Mouse (Mus musculus): ENCODE measurements around the gene Sgsm3. TPM values are rescaled to one million over a fixed set of nuclear protein-coding genes. Genes with fewer than 3 reads are reported as not detected.
A peak's percentile ranks its signal among the peaks of the same experiment; 100 is the strongest.
"Not testable (repeated sequence)": the region's sequence is repeated elsewhere in the genome, so short reads cannot be mapped to it uniquely, and the experiment has no call there.

Gene Sgsm3
- total RNA-seq (2021) = 10 to 100 TPM; 15.6 to 26.6 TPM
- long read RNA-seq, experiment 1, transcript Sgsm3-208 (22 exons, 2,997 nt) = major isoform, 16 of 23 reads
- long read RNA-seq, experiment 1, partial matches to known transcripts = 2 of 23 reads
- long read RNA-seq, experiment 1, other reads (novel, unspliced or antisense) = 5 of 23 reads
- long read RNA-seq, experiment 2, transcript Sgsm3-208 (22 exons, 2,997 nt) = major isoform, 52 of 69 reads
- long read RNA-seq, experiment 2, partial matches to known transcripts = 6 of 69 reads
- long read RNA-seq, experiment 2, other reads (novel, unspliced or antisense) = 11 of 69 reads

GRCm38 (mm10) chr15:80977620-80978334, at the start of gene Sgsm3:
TSS of gene Sgsm3 (plus strand) at chr15:80977765.
- DNase-seq (ENCODE audit: low spot score in 2 of 2) = peak; percentile 83 to 88

GRCm38 (mm10) chr15:80928811-80929355, 48.7 kb upstream of the Sgsm3 start:
- no peak for DNase-seq (ENCODE audit: low spot score in 2 of 2)

- no peak for DNase-seq (ENCODE audit: low spot score in 2 of 2)
These were observed 47.5 kb upstream of the Sgsm3 start for GRCm38 (mm10) chr15:80930048-80930571.

- not testable (repeated sequence) for DNase-seq (ENCODE audit: low spot score in 2 of 2)
These were observed 46.8 kb upstream of the Sgsm3 start for GRCm38 (mm10) chr15:80930676-80931320.

- DNase-seq (ENCODE audit: low spot score in 2 of 2) = no peak
These were observed 46.1 kb upstream of the Sgsm3 start for GRCm38 (mm10) chr15:80931345-80931960.

- no peak for DNase-seq (ENCODE audit: low spot score in 2 of 2)
These were observed 42.7 kb upstream of the Sgsm3 start for GRCm38 (mm10) chr15:80934841-80935240.

GRCm38 (mm10) chr15:80936686-80937085, 40.9 kb upstream of the Sgsm3 start:
- no peak for DNase-seq (ENCODE audit: low spot score in 2 of 2)

- DNase-seq (ENCODE audit: low spot score in 2 of 2) = no peak
These were observed 39.0 kb upstream of the Sgsm3 start for GRCm38 (mm10) chr15:80938615-80939014.

GRCm38 (mm10) chr15:80939401-80939800, 38.2 kb upstream of the Sgsm3 start:
- DNase-seq (ENCODE audit: low spot score in 2 of 2) = no peak

GRCm38 (mm10) chr15:80941468-80942040, 36.0 kb upstream of the Sgsm3 start:
- no peak for DNase-seq (ENCODE audit: low spot score in 2 of 2)

GRCm38 (mm10) chr15:80945851-80946250, 31.7 kb upstream of the Sgsm3 start:
- DNase-seq (ENCODE audit: low spot score in 2 of 2) = peak in 1 of 2 experiments; percentile 18

- DNase-seq (ENCODE audit: low spot score in 2 of 2) = peak; percentile 85 to 86
These were observed 29.1 kb upstream of the Sgsm3 start, which contains the start of gene Adsl for GRCm38 (mm10) chr15:80948145-80949135. TSS of gene Adsl (plus strand) at chr15:80948490.

- no peak for DNase-seq (ENCODE audit: low spot score in 2 of 2)
These were observed 28.1 kb upstream of the Sgsm3 start for GRCm38 (mm10) chr15:80949431-80949830.

- DNase-seq (ENCODE audit: low spot score in 2 of 2) = no peak
These were observed 27.5 kb upstream of the Sgsm3 start for GRCm38 (mm10) chr15:80950055-80950454.

GRCm38 (mm10) chr15:80953971-80954370, 23.6 kb upstream of the Sgsm3 start:
- DNase-seq (ENCODE audit: low spot score in 2 of 2) = no peak

- DNase-seq (ENCODE audit: low spot score in 2 of 2) = no peak
These were observed 22.7 kb upstream of the Sgsm3 start for GRCm38 (mm10) chr15:80954861-80955260.

GRCm38 (mm10) chr15:80955836-80956438, 21.6 kb upstream of the Sgsm3 start:
- DNase-seq (ENCODE audit: low spot score in 2 of 2) = no peak

- no peak for DNase-seq (ENCODE audit: low spot score in 2 of 2)
These were observed 8.2 kb upstream of the Sgsm3 start for GRCm38 (mm10) chr15:80969371-80969770.

GRCm38 (mm10) chr15:80974311-80974710, 3.3 kb upstream of the Sgsm3 start:
- DNase-seq (ENCODE audit: low spot score in 2 of 2) = no peak
